Mouse (Mus musculus) thymus, adult 2 months (tissue): ENCODE data around the gene Tcea2. TPM values are rescaled to one million over a fixed set of nuclear protein-coding genes. Genes with fewer than 3 reads are reported as not detected.
A peak's percentile ranks its signal among the peaks of the same experiment; 100 is the strongest.

ENCODE experiments used
- DNase-seq: peaks from one replicate; pipeline ENCODE4 v3.0.0; 2021
- H3K27ac ChIP-seq: fragments of 200-500 bp; 2 replicates; pipeline ENCODE4 v1.5.1; 2012; ENCODE audit warnings: low read length, control low read depth; ENCODE audit not compliant: control insufficient read depth, insufficient read depth
- H3K27me3 ChIP-seq: fragments of 200-500 bp; 2 replicates; pipeline ENCODE4 v1.6.1; 2012; ENCODE audit warnings: mild to moderate bottlenecking, low read length, moderate library complexity, mixed read lengths; ENCODE audit not compliant: control insufficient read depth, insufficient read depth
- H3K36me3 ChIP-seq: fragments of 200-500 bp; 2 replicates; pipeline ENCODE4 v1.6.1; 2012; ENCODE audit warnings: mild to moderate bottlenecking, low read length, moderate library complexity; ENCODE audit not compliant: control insufficient read depth, insufficient read depth
- H3K4me1 ChIP-seq: fragments of 200-500 bp; replicated peaks from 2 replicates; pipeline ENCODE4 v1.6.1; 2012; ENCODE audit warnings: low read length; ENCODE audit not compliant: control insufficient read depth, insufficient read depth
- H3K4me3 ChIP-seq: fragments of 200-500 bp; 2 replicates; pipeline ENCODE4 v1.5.1; 2012; ENCODE audit warnings: mild to moderate bottlenecking, low read length, control low read depth, moderate library complexity; ENCODE audit not compliant: control insufficient read depth, insufficient read depth
- CTCF ChIP-seq: fragments of 200-500 bp; IDR thresholded peaks from 2 replicates; pipeline ENCODE4 v1.5.1; 2012; ENCODE audit warnings: mild to moderate bottlenecking, control low read depth, low read length, moderate library complexity, borderline replicate concordance; ENCODE audit not compliant: control insufficient read depth, poor library complexity, insufficient read depth; ENCODE audit errors: extremely low read depth
- POLR2A ChIP-seq: fragments of 200-500 bp; IDR thresholded peaks from 2 replicates; pipeline ENCODE4 v1.6.1; 2012; ENCODE audit warnings: mild to moderate bottlenecking, low read length, control low read depth, moderate library complexity; ENCODE audit not compliant: control insufficient read depth, poor library complexity, insufficient read depth; ENCODE audit errors: extremely low read depth
- WGBS: fragments of 180-500 bp; shearing (Covaris S2); methylation state at CpG from one replicate; pipeline ENCODE4 v1.1.7; 2018; 5-methylcytosine and 5-hydroxymethylcytosine counted together
- polyA plus RNA-seq: library from polyadenylated mRNA; depleted of rRNA; stranded (reverse); fragments of >200 nt; gene quantifications from 2 replicates; pipeline ENCODE4 v1.2.3, GENCODE M21; 2012

The Tcea2 gene
- polyA plus RNA-seq, 1 experiment: 13.8 TPM

DNA sequence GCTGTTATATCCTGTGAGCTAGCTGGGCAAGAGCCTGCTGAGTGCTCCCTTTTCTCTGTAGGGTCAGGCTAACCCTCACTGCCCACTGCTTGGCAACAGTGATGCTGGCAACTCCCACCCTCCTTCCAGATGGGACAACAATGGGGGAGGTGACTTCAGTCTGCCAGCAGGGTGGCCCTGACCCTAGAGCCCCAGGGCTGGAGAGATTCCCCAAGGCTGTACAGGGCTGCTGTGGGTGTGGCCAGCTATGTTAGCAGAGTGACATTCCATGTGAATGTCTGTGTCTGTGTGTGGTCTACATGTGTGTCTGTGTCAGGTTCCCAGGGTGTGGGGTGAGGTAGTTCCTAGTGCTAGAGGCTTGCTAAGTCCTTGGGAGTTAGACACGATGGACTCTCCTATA lies 6.6 kb upstream of the Tcea2 start:
- H3K27me3 ChIP-seq: peaks cover 16% of the 10 kb centered on the region; the same call in 1 of the 2 replicates
- 89% methylated on average over 1 of the region's 1 CpGs for WGBS
- TF ChIP-seq POLR2A: no peak
- TF ChIP-seq CTCF: no peak
- no peaks in the 10 kb centered on the region for H3K4me1 ChIP-seq
- H3K36me3 ChIP-seq: no peaks in the 10 kb centered on the region
- no peak overlapping the region for H3K4me3 ChIP-seq
- no peak for DNase-seq
- no peak overlapping the region for H3K27ac ChIP-seq

DNA sequence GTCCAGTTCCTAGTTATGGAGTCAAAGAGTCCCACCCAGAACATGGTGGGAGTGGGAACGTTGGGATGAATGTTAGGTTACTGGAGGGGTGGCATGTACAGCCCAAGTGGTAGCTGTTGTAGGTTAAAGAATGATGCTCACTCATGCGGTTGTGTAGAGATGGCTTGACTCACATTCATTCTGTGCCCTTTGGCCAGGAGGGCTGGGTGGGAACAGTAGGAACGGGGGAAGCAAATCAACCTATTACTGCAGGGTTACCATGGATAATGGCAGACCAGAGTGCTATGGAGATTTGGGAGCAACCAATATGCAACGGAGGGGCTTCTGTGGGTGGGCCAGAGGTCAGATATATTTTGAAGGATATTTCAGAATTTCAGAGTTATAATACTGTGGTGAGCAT lies 5.2 kb upstream of the Tcea2 start:
- Histone ChIP-seq H3K36me3 (no peaks in the 10 kb centered on the region), H3K4me1 (peaks cover 5% of the 10 kb centered on the region), H3K4me3 (no peak overlapping the region), H3K27me3 (peaks cover 16% of the 10 kb centered on the region; the same call in 1 of the 2 replicates), H3K27ac (no peak overlapping the region)
- TF ChIP-seq POLR2A: no peak
- no peak for TF ChIP-seq CTCF
- DNase-seq: no peak
- 95% methylated on average over 4 of the region's 4 CpGs for WGBS

DNA sequence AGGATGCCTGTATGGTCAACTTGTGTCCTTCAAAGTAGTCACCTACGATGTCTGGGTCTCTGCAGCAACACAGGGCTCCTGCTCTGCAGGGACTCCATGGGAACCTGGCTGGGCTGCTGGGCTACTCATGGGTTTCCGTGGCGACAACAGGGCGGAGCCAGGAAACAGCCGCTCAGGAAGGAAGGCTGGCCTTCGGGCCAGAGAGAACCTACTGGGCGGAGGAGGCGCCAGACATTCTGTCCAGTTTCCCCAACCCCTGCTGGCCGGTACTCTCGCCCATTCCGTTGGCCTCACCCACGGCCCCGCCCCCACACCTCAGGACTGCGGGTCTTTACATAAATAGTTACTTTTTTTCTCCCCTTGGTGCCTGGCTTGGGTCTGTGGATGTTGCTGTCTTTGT lies 4.7 kb upstream of the Tcea2 start:
- H3K4me1 ChIP-seq: peaks cover 7% of the 10 kb centered on the region
- DNase-seq: no peak
- 8% methylated on average over 14 of the region's 14 CpGs for WGBS
- peaks cover 13% of the 10 kb centered on the region; the same call in 1 of the 2 replicates for H3K27me3 ChIP-seq
- no peaks in the 10 kb centered on the region for H3K36me3 ChIP-seq
- no peak overlapping the region for H3K27ac ChIP-seq
- H3K4me3 ChIP-seq: no peak overlapping the region
- TF ChIP-seq CTCF: no peak
- TF ChIP-seq POLR2A: no peak

DNA sequence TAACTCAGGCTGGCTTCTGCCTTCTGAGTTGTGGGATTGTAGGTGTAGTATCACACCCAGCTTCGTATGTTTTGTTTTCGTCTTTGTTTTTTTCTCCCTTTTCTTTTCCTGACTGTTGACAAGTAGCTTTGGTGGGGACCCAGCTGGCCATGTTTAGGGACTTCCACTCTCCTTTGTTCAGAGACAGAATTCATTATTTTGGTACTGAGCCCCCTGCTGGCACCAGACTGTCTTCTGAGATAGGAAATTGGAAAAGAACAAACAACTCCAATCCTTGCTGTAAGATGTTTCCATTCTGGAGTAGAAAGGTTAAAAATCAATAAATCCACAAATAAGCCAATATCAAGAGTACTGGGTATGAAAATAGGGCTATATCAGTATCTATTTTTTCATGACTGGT lies 3.7 kb upstream of the Tcea2 start:
- Histone ChIP-seq H3K4me1 (peaks cover 13% of the 10 kb centered on the region), H3K4me3 (no peak overlapping the region), H3K36me3 (no peaks in the 10 kb centered on the region), H3K27ac (no peak overlapping the region), H3K27me3 (peaks cover 9% of the 10 kb centered on the region; the same call in 1 of the 2 replicates)
- no peak for DNase-seq
- no peak for TF ChIP-seq CTCF
- TF ChIP-seq POLR2A: no peak
- WGBS: 63% methylated on average over 2 of the region's 2 CpGs

DNA sequence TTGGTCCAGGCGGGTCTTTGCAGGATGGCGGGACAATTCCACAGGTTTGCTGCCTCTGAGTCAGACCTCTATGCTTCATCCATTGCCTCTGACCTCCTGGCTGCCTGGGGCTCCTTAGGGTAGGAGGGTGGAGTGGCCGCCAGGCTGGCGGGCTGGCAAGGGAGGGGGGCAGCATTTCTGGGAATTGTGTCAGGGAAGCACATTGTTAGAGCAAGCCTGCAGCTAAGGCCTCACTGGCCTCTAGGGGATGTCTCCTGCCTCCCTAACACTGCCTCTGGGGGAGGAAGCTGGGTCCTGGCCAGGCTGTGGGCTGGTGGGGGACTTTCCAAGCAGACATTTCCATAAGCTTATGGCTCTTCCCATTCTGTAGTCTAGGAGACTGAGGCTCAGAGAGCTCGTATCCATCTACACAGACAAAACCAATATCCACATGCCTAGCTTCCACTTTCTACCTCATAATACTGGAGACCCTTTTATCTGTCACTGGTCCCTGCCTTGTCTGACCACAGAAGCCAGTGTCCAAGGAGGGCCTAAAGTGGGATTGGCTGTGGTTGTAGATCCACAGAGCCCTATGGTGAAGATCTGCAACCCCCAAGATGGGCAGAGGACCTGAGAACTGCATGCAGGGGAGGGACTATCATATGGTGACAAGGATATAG lies 2.9 kb upstream of the Tcea2 start:
- Histone ChIP-seq H3K27me3 (peaks cover 5% of the 10 kb centered on the region; the same call in 1 of the 2 replicates), H3K4me3 (no peak overlapping the region), H3K27ac (no peak overlapping the region), H3K36me3 (no peaks in the 10 kb centered on the region), H3K4me1 (peaks cover 13% of the 10 kb centered on the region)
- TF ChIP-seq POLR2A (no peak), CTCF (no peak)
- no peak for DNase-seq
- 93% methylated on average over 5 of the region's 5 CpGs for WGBS

DNA sequence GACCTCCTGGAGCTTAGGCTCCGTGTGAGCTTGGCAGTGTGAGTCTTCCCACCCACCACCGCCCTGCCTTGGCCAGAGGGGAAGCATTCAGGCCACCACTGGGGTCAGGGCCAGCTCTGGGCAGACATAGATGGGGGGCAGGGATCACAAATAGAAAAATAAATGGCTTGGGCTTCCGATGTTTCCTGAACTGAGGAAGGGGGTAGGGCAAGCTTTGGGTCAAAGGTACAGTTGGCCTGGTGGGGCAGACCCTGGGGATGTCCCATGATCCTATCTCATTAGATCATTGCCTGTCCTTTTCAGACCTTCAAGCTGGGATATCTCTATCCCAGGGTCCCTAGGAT lies 2.4 kb upstream of the Tcea2 start:
- Histone ChIP-seq H3K4me1 (peaks cover 13% of the 10 kb centered on the region), H3K27me3 (peaks cover under 1% of the 10 kb centered on the region; the same call in 1 of the 2 replicates), H3K4me3 (no peak overlapping the region), H3K36me3 (no peaks in the 10 kb centered on the region), H3K27ac (no peak overlapping the region)
- no peak for DNase-seq
- TF ChIP-seq CTCF: no peak
- TF ChIP-seq POLR2A: no peak
- 71% methylated on average over 3 of the region's 3 CpGs for WGBS

DNA sequence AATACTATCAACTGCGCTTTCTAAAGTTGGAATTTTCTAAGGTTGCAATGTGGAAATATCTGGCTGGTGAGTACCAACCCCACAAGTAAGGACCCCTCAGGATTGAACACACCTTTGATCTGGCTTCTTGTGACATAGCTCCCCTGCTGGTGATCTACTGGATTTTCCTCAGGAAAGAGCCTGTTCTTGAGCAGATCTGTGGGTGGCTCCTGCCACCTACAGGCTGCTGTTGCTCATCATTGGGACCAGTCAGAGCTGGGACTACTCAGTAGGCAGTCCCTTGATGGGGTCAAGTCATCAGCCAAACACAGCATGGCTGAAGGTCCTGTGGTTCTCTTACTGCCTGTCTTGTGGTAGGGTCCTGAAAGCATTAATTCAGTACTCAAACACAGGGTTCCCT lies 1.3 kb upstream of the Tcea2 start:
- Histone ChIP-seq H3K27me3 (no peaks in the 10 kb centered on the region), H3K4me3 (no peak overlapping the region), H3K27ac (no peak overlapping the region), H3K4me1 (peaks cover 13% of the 10 kb centered on the region), H3K36me3 (no peaks in the 10 kb centered on the region)
- peak; percentile 77; the same call in 1 of the 2 replicates for TF ChIP-seq CTCF
- no peak for TF ChIP-seq POLR2A
- 60% methylated on average over 1 of the region's 1 CpGs for WGBS
- peak; percentile 76 for DNase-seq
